Mouse (Mus musculus) brain, adult 2 months (tissue): ENCODE measurements around the gene Pigb.

ENCODE experiments used
- DNase-seq: peaks from one replicate; pipeline ENCODE4 v3.0.0; 2011; ENCODE audit warnings: low read depth, low spot score

Pigb gene

GRCm38 (mm10) chr9:72992576-72992975 is 47.6 kb downstream of the Pigb start:
- no peak for DNase-seq

- DNase-seq: no peak
Measured at GRCm38 (mm10) chr9:72991420-72991819, 48.8 kb downstream of the Pigb start.

- DNase-seq: no peak
Measured at GRCm38 (mm10) chr9:72988706-72989105, 51.5 kb downstream of the Pigb start.

- no peak for DNase-seq
Measured at GRCm38 (mm10) chr9:72987703-72988102, 52.5 kb downstream of the Pigb start.

GRCm38 (mm10) chr9:72985250-72986220 is 54.6 kb downstream of the Pigb start, which contains the start of the genes Ccpg1os and Ccpg1:
Ccpg1os (minus strand) TSS chr9:72985382.
Ccpg1 (plus strand) TSS chr9:72985429.
- peak; percentile 100 for DNase-seq

- DNase-seq: no peak
Measured at GRCm38 (mm10) chr9:72983066-72983465, 57.1 kb downstream of the Pigb start.

- no peak for DNase-seq
Measured at GRCm38 (mm10) chr9:72975242-72975641, 64.9 kb downstream of the Pigb start.

- no peak for DNase-seq
Measured at GRCm38 (mm10) chr9:72974734-72975133, 65.4 kb downstream of the Pigb start.

GRCm38 (mm10) chr9:72972984-72973383 is 67.2 kb downstream of the Pigb start:
- no peak for DNase-seq

GRCm38 (mm10) chr9:72972435-72972834 is 67.7 kb downstream of the Pigb start:
- DNase-seq: no peak

- no peak for DNase-seq
Measured at GRCm38 (mm10) chr9:72969874-72970273, 70.3 kb downstream of the Pigb start.

GRCm38 (mm10) chr9:72968349-72969061 is 71.7 kb downstream of the Pigb start:
- peak; percentile 94 for DNase-seq

- no peak for DNase-seq
Measured at GRCm38 (mm10) chr9:72961959-72962358, 78.2 kb downstream of the Pigb start.

GRCm38 (mm10) chr9:72961346-72961745 is 78.8 kb downstream of the Pigb start:
- DNase-seq: no peak

GRCm38 (mm10) chr9:72958521-72959450 is 81.4 kb downstream of the Pigb start, which contains the start of the genes Dyx1c1 and Gm44503:
Dyx1c1 (plus strand) TSS chr9:72958785.
Gm44503 (plus strand) TSS chr9:72958852.
- peak; percentile 87 for DNase-seq
